Mouse (Mus musculus): ENCODE measurements around the gene Chd2.
A peak's percentile ranks its signal among the peaks of the same experiment; 100 is the strongest.
"Not testable (repeated sequence)": the region's sequence is repeated elsewhere in the genome, so short reads cannot be mapped to it uniquely, and the experiment has no call there.

The Chd2 gene

DNA sequence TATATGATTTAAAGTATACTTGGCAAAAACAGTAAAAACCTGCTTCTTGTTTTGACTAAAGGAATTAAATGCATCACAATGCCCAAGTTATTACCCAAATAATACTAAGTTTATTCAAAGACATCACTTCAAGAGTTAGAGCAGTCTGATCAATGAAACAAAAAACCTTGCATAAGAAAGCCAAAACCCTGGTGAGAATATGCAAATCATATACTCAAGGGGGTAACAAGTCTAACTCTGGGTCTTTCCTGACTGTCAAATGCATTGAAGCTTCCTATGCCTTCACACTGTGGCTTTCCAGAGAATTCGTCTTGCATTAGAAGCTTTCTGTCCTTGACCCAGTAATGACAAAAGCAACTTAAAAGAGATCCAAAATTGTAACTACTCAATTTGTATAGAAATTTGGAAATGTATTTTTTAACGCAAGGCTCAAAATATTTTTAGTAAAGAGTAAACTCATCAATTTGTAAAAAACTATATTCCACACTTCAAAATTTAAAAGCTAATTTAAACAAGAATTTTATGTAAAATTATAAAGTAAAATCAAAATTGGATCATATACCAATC lies 2.4 kb downstream of the Chd2 start:
- DNase-seq (ENCODE audit: low spot score): no peak

DNA sequence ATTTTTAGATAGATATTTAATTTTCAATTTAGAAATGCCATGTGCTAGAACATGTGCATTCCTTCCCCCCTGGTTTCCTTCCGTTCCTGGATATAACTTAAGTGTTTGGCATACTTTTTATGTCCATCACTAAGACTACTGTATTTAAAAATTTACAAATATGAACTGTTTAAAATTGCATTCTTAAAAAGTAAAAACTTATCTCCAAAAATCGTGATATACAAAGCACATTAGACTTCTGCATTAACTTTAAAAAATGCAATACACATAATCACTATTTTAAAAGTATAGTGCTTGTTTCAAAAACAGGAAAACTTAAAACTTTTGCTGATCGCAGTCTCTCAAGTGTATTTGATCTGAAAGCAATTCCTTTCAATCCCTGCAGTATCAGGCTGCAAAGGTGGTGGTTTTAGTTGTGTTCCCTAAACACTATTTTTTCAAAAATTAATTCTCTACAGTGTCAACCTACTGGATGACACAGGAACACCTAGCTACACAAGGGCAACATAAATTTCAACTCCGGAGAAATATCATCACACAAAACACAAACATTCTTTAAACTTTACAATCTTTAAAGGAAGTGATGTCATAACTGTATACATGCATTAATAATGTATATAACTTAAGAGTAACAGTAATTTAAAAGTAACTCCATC lies 3.1 kb downstream of the Chd2 start:
- no peak for DNase-seq (ENCODE audit: low spot score)

DNA sequence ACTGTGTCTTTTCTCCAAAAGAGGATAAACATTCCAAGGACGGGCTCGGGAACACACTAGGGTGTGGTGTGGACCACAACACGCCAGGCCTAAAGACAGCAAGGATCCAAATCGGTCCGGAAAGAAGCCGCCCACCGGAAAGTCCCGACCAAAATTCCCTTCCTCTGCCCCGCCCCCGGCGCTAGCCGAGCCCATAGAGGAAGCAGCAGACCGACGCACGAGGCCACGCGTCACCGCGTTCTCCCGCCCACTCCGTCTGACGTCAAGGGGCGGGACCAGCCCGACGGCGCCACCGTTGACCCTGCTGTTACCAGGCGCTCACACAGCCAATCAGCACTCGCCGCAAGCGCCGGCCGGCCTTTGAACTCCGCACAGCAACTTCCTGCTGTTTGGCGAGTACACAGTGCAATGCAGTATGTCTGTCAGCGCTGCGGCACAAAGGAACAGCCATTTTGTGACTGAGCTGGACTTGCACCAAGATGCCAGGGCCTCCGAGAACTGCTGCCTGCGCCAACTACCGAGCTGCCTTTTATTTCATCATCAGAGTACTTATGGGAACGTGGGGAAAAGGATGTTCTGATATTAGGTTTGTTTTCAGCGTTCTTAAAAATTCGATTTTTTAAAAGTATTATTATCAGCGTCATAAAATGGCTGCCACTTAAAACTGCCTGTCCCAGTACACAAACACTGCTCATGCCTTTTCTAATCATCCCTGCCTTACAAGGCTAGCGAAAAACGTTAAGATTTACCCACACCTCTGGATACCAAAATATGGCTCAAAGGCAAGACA lies 3.8 kb downstream of the Chd2 start:
- peak; percentile 100 for DNase-seq (ENCODE audit: low spot score)

DNA sequence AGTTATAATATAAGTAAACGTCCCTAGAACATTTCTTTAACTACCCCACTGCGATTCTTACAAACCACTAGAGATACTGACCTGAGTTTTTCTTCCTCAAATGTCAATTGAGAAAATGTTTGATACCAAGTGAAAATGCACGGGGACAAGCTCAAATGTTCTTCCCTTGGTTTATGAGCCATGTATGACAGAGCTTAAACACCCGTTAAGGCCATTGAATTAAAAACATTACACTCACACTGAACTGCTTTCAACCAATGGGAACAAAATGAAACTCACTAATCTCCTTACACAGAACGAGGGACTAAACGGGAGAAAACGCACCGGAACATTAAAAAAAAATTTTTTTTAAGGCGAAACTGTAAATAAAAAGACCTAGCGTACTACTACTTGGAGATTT lies 4.4 kb downstream of the Chd2 start:
- DNase-seq (ENCODE audit: low spot score): no peak

DNA sequence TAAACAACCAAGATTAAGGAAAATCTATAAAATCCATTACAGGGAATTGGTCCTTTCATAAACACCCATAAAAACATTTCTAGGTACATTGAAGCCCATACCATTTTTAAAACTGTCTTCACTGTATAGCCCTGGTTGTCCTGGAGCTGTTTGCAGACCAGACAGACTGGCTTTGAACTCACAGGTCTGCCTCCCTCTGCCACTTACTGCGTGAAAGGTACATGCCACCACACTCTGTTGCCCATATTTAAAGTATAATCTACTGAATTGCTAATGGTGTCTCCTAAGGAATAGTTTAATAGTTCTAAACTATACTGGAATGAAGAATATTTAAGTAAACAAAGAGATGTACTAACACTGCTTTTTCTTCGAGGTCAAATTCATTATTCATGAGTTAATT lies 5.1 kb downstream of the Chd2 start:
- no peak for DNase-seq (ENCODE audit: low spot score)

DNA sequence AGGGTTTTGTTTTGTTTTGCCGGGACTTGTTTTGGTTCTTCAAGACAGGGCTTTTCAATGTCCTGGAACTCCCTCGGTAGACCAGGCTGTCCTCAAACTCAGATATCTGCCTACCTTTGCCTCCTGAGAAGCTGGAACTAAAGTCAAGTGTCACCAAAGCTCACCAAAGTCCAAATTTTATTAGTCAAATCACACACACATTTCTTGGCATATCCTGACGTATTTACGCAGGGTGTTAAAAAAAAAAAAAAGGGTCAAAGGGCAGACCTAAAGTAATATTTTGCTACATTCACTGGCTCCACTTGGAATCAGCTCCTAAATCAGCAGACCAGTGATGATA lies 5.8 kb downstream of the Chd2 start:
- no peak for DNase-seq (ENCODE audit: low spot score)

DNA sequence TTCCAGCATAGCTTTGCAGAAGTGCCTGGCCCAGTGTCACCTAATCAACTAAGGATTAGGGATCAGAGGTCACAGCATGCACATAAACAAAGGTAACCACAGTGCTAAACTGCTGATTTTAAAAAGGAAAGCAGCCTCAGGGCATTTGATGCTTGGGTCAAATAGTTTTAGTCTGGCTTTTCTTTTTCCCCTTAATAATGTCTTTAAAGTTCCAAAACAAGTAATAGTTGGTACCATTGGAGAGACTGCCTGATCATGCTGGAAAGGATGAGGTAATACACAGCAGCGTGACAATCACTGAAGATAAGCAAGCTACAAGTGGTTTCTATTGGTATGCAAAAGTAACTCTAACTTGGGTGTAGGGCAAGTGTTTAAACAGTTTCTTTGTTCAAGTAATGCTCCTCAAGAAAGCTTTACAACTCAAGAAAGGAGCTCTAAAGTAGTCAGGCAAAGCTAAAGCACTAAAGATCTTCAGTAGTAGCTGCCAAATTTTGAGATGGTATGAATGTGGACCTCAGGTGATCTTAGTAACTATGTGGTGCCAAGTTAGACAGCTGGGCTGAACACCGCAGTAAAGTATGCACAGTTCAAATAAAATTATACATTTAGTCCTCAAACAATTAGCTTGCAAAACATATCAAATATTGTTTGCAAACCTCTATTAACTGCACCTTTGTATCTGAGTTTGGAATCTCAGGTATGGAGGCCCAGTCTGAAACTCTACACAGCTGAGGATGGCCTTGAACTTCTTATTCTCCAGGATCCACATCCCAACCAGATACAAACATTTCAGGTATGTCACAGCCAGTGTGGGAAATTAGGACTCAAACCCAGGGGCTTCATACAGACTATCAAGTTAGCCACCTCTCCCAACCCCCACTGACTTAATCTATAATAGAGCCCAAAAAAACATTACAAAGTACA lies 6.4 kb downstream of the Chd2 start:
- DNase-seq (ENCODE audit: low spot score): no peak

DNA sequence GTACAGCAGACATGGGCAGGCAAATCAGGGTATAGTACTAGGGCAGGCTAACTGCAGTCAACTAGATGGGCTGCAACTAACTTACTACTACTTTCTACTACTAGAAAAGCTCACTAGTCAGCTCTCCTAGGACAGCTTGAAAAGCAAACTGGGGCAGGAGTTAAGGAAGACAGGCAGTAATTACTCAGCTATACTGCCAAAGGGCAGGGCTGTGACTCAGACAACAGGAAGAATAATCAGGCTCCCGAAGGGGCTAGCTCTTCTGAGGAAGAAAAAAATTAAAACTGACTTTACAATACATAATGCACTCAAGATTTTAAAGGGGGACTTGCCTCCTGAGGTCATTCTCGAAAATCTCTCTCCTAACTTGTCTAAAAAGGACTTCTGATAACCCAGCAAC lies 8.2 kb downstream of the Chd2 start:
- DNase-seq (ENCODE audit: low spot score): no peak

DNA sequence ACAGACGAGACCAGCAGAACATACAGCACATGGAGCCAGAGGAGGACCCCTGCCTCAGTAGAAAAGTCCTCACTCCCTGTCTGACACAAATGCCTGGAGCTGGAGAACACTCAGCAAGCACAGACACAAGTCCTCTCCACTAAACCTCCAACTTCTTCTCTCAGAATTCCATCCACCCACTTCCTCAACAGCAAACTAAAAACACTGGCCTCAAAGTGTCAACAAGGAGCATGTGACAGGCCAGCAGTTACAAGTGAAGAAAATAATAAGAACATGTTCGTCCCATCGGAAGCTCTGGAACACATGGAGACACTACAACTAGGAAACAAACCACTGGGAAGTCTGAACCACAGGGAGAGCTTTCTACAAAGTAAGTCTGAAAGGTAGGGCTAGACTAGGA lies 8.7 kb downstream of the Chd2 start:
- DNase-seq (ENCODE audit: low spot score): no peak

DNA sequence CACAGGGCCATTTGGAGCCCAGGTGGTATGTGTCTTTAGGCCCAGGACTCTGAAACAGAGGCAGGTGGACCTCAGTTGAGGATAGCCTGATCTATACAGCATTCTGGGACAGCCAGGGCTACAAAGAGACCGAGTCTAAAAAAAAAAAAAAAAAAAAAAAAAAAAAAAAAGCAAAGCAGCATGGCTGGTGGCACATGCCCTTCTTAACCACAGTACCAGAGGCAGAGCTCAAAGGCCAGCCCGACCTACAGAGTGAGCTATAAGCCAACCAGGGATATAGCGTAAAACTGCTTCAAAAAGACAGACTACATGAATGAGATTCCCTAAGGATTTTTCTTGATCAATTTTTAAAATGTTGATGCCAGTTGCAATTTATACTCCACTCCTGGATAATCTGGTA lies 9.5 kb downstream of the Chd2 start:
- no peak for DNase-seq (ENCODE audit: low spot score)

DNA sequence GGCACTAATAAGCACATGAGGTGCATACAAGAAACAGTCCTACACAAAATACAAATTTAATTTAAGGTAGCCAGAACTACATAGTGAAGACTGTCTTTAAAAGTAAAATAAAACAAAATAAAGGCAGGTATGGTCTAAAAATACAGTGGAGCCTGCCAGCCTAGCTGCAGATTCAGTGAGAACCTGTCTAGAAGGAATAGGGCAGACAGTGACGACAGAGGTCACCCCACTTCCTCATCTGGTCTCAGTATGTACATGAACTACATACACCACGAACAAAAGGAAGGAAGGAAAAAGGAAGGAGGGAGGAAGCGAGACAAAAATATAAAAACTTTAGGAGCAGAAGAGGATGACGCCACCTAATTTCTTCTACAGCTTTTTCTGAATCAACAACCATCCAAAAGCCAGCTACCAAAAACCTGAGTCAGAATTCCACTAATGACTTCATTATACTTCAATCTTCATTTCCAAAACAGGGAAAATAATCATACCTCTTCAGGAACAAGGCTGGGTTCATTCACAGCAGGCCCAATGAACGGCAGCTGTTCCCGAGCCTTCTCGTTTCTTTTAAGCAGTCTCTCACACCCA lies 10.0 kb downstream of the Chd2 start:
- no peak for DNase-seq (ENCODE audit: low spot score)

DNA sequence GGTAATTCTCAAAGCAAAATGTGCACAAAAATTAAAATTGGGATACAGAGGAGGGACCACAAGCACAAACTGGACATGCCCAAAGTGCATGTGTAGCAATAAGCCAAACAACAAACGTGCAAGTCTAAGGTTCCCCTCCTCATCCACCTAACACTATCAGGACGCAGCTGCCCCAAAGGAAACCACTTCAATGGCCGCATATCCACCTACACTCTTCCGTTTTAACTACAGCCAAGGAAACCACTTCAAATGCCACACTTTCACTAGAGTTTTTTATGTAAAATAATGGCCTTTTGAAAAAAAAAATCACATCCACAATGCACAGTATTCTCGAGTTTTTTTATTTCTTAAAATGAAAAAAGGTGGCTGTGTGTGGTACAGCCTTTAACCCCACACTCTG lies 10.8 kb downstream of the Chd2 start:
- DNase-seq (ENCODE audit: low spot score): no peak

DNA sequence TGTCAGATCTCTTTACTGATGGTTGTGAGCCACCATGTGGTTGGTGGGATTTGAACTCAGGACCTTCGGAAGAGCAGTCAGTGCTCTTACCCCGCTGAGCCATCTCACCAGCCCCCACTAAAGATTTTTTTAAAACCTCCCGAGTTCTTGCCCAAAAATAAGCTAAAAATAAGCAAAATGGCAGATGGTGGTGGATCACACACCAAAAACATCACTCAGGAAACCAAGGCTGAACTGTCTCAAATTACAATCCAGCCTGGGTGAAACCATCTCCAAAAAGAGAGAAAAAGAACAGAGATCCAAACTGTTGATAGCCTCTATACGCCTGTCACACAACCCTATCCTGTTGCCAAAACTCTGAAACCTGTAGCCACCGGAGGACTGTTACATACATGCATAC lies 11.5 kb downstream of the Chd2 start:
- no peak for DNase-seq (ENCODE audit: low spot score)

DNA sequence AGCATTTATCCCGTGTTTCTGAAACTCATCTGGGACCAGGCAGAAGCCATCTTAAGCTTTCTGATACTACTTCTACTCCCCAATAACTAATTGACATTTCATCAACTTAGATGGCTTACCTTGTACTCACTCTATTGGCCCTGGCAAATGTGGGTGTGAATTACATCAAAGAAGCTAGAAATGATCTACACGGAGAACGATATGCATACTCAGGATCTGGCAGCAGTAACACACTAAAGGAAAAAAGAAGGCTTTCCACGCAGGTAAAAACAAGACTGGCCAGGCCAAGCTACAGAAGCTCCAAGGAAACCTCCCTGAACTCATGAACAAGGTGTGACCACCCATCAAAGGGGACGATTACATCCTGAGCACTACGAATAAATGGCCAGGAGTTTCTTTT lies 12.4 kb downstream of the Chd2 start:
- no peak for DNase-seq (ENCODE audit: low spot score)

DNA sequence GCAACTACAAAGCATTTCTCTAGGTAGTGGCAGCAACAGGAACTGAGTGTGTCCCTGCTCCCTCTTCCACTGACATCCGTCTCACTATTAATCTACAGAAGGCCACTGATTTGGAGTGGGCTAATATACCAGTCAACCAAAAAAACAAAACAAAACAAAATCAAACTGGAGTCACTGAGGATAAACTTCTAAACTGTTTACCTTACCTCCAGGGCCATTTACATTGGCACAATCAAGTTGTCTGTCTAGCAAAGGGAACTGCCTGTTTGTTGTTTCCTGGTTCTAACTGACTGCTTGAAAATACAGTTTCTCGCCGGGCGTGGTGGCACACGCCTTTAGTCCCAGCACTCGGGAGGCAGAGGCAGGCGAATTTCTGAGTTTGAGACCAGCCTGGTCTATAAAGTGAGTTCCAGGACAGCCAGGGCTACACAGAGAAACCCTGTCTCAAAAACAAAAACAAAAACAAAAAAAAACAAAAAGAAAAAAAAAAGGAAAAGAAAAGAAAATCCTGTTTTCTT lies 13.2 kb downstream of the Chd2 start:
- not testable (repeated sequence) for DNase-seq (ENCODE audit: low spot score)

DNA sequence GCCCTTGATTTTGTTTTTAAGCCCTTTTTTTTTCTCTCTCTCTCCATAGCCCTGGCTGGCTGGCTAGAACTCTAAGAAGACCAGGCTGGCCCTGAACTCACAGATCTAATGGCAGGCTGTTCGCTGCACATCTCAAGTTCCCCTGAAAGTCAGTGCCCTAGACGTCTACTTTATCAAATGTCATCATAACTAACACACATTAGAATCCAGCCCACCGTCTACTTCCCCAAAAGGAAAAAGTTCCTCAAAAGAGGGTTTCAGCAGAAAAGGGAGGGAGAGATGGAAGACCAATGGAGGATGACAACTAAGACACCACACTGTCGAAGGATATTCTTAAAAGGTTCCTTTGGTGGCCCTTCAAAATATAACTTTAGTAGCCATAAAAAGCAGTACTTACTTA lies 14.4 kb downstream of the Chd2 start:
- no peak for DNase-seq (ENCODE audit: low spot score)

DNA sequence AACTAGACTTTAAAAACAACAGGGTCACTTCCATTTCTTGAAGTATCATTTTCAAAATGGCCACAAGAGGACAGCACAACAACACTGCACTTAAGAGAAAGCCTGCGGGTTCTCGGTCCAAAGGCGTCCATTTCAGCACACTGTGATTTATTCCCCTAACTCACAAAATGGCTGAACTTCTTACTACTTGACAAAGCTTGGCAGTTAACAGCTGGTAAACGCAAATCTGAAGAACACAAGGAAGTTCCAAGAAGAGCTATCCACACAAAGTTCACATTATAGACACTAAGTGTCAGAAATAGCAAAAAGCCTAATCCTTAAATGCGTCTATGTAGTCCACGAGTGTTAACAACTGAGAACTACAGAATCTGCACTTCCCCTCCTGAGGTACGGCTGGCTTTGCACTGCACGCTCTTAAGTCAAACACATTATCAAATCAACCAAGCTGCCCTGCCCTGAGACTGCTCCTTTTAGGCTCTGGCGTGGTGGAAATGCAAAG lies 17.1 kb downstream of the Chd2 start:
- DNase-seq (ENCODE audit: low spot score): no peak

DNA sequence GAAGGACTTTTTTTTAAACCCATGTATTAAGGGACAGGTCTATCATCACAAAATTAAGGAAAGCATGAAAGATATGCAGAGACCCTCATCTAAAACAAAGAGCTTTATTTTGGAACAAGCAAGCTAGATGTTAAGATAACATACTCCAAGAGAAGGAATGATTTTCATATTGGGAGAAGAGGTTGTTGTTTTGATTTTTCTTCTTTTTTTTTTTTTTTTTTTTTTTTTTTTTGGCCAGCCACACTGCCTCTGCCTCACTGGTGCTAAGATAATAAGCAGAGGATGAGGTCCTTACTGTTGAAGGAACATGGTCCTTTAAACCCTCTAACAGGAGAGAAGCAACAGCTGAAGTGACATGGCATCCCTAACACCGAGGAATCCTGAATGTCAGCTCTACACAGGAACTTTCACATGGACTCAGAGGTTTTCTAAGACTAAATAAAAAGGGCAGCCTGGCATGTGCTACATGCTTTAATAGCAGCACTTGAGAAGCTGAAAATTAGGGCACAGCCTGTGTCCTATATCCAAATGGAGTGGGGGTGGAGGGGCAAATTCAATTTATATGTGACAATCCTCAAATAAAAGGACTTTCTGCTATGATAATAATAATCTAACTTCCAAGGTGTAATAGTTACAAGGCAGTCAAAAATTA lies 17.9 kb downstream of the Chd2 start:
- DNase-seq (ENCODE audit: low spot score): no peak

DNA sequence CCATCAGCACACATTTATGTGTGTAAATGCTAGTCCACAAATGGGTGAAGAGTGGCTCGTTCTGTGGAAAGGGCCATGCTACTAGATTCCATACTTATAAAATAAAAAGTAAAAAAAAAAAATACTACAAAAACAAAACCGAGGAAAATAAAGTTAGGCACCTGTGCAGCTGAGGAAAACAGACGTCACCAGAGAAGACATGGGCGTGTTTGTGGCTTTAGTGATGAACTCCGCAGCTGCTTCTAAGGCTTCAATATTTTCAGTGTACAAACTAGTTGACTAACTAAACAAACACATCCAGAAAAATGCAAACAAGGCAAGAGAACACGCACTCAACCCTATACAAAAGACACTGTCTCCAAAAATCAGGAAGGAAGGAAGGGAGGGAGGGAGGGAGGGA lies 18.4 kb downstream of the Chd2 start:
- no peak for DNase-seq (ENCODE audit: low spot score)

DNA sequence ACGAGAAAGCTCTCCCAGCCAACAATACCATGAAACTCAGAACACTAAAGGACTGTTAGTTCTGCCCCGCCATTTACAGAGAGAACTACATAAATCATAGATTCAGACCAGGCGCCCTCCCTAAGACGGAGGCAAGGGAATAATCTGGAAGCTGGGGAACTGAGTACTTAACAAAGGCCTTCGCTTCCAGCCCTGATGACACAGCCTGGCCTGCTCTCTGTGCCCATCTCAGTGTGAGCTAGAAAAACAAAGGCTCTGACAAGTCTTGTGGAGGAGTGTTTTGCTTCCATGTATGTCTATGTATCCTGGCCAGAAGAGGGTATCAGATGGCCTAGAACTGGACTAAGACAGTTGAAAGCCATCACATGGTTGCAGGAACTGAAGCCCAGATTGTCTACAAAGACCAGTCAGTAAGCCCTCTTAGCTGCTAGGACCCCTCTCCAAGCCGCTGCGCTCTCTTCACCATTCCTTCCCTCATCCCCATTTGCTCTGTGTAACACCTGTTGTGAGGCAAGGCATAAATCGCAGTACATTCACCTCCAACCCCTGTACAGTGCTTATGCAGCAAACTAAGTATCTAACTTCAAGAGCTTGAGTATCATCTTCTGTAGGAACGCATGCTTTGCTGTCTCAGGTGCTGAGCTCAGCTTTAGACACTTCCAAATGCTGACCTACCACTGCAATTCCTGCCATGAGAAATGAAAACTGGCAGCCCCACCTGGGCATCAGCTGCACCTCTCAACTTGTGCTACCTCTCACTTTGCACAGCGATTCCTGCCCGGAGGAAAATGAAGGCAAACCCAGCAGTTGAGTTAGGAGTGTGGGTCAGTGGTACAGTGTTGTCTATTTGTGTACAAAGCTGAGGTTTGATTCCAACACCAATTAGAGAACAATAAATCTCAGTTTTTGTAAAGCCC lies 20.1 kb downstream of the Chd2 start:
- DNase-seq (ENCODE audit: low spot score): no peak

All from ovary, adult 18-20 months (tissue).